Mouse (Mus musculus): ENCODE measurements around the gene Spg21. TPM values are rescaled to one million over a fixed set of nuclear protein-coding genes. Genes with fewer than 3 reads are reported as not detected.
A peak's percentile ranks its signal among the peaks of the same experiment; 100 is the strongest.

Spg21 gene
- 10 to 100 TPM; 27.2 to 34.5 TPM for total RNA-seq (2021)
- long read RNA-seq, transcript Spg21-201 (9 exons, 2,680 nt) = major isoform, 54 of 57 reads
- long read RNA-seq, partial matches to known transcripts = 2 of 57 reads
- long read RNA-seq, other reads (novel, unspliced or antisense) = 1 of 57 reads

DNA sequence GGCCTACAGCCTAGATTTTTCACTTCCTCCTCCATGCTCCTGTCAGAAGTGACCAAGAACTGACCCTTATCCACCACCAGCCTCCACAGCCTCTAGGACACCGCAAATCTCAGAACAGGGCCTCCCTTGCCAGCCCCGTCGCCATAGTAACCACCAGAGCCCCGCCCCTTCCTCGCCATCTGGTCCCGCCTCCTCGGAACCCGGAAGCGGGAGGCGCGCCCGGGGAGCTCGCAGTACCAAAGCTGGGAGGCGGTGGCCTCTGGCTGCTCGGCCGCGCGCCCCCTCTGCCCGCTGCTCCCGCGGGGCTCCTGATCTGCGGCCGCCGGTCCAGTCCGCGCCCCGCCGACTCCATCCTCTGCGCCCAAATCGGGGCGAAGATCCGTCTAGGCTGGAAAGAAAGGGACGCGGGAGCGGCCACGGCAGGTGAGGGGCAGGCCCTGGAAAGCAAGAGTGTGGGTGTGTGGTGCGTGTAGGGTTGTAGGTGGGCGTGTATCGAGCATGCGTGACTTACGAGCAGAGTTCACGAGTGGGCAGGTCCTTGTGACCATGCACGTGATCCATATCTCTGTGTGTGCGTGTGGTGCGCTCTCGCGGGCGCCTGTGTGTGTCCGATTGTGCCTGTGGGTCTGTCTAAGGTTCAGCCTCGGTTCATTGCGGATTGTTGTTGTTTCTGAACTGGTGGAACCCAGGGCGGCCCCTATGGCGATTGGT is at the start of gene Spg21:
Gene Spg21 (plus strand): TSS at position 216 of the 711 bp plus-strand sequence.
- peak; percentile 98 to 99 for DNase-seq (ENCODE audit: low spot score in 2 of 2)

GRCm38 (mm10) chr9:65411326-65411725 is 49.4 kb upstream of the Spg21 start:
- DNase-seq (ENCODE audit: low spot score in 2 of 2) = no peak

- no peak for DNase-seq (ENCODE audit: low spot score in 2 of 2)
Observed at GRCm38 (mm10) chr9:65417738-65418137, 43.0 kb upstream of the Spg21 start.

- no peak for DNase-seq (ENCODE audit: low spot score in 2 of 2)
Observed at GRCm38 (mm10) chr9:65419633-65420032, 41.1 kb upstream of the Spg21 start.

DNA sequence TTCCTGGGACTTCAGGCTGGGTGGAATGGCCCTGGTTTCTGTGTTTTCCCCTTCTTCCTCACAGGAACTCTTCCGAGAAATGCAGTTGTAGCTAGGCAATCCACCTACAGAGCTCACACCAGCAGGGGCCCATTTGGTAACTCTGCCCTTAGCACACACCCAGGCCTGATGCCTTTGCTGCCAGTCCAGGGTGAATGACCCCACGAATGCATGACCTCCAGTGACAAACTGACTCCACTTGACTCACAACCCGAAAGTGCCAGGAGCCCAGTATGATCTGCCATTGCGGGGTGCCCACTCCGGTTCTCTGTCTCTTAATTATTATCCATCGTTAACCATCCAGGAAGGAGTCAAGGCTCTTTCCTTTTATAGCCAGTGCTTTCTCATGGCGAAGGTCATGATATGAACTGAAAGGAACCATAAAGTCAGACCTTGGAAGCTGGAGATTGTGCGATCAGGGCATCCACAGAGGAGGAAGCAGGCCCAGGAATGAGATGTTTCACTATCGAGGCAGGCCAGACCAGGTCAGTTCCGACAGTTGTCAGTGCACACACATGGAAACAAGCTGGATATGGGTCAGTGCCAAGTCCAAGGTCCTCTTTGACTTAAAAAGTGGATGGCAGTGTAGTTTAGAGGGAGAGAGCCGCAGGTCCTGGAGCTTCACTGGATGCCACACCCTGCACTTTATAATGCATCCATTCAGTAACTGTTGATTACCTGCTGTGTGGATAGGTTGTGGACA is 37.8 kb upstream of the Spg21 start, which contains the start of gene Slc51b:
Gene Slc51b (minus strand): TSS at position 196 of the 742 bp plus-strand sequence.
- no peak for DNase-seq (ENCODE audit: low spot score in 2 of 2)

GRCm38 (mm10) chr9:65424393-65424792 is 36.4 kb upstream of the Spg21 start:
- DNase-seq (ENCODE audit: low spot score in 2 of 2) = no peak

DNA sequence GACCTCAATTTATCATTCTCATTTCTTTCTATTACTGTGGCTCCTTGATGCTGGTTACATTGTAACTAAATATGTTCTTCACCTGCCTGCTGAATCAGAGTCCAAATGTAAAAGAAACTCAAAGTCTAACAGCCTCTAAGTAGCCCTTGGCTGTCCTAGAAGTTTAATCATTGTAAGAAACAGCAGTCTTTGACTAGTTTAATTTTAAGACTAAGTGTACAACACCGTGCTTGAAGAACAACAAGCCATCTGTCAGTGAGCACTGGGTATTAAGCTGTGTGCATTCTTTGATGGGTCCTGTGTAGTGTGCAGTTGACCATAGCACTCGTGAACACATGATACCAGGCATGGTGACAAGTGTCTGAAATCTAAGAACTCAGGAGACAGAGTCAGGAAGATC is 33.2 kb upstream of the Spg21 start:
- DNase-seq (ENCODE audit: low spot score in 2 of 2) = no peak

DNA sequence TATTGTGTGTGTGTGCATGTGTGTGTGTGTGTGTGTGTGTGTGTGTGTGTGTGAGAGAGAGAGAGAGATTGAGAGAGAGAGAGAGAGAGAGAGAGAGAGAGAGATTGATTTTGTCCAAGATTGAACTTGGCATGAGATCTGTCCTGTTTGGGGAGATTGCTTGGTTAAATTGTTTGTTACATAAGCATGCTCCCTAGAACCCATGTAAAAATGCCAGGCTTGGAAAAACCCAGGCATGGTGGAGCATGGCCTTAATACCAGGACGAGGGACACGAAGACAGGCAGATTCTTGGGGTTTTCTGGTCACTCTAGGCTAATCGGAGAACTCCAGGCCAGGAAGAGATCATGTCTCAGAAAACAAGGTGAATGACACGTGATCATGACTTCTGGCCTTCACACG is 32.7 kb upstream of the Spg21 start:
- no peak for DNase-seq (ENCODE audit: low spot score in 2 of 2)

DNA sequence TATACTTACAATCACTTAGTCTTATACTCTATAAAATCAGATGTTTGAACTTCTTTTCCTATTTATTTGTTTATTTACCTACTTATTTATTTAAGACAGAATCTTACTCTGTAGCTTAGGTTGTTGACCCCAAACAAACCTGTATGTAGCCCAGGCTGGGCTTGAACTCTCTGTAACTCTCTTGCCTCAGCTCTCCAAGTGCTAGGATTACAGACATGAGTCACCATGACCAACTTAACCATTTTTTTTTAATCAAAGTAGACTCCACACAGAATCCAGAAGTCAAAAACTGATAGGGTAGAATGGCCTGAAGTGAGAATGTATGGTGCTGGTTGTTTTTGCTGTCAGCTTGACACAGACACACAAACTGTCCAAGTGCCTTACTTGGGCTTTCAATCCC is 30.3 kb upstream of the Spg21 start:
- no peak for DNase-seq (ENCODE audit: low spot score in 2 of 2)

- no peak for DNase-seq (ENCODE audit: low spot score in 2 of 2)
Observed at GRCm38 (mm10) chr9:65430921-65431320, 29.8 kb upstream of the Spg21 start.

GRCm38 (mm10) chr9:65432236-65432635 is 28.5 kb upstream of the Spg21 start:
- DNase-seq (ENCODE audit: low spot score in 2 of 2) = peak; percentile 93 to 95

GRCm38 (mm10) chr9:65434140-65434539 is 26.6 kb upstream of the Spg21 start:
- peak; percentile 49 to 57 for DNase-seq (ENCODE audit: low spot score in 2 of 2)

DNA sequence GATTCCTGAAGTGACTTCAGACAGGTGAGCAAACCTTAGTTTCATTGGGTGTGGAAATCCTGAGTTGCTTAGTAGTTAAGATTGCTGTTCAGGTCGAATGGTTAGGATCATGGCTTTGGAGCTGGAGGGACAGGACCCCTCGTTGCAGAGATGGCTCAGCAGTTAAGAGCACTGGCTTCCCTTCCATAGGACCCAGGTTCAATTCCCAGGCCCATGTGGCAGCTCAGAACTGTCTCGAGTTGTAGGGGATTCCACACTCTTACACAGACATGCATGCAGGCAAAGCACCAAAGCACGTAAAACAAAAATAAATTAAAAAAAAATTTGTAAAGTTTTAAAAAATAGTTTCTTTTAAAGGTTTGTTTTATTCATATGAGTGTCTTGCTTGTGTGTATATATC is 25.5 kb upstream of the Spg21 start:
- DNase-seq (ENCODE audit: low spot score in 2 of 2) = no peak

GRCm38 (mm10) chr9:65435671-65436301 is 25.0 kb upstream of the Spg21 start, which contains the start of gene Mtfmt:
Gene Mtfmt, plus strand, starts transcription at chr9:65435782.
- peak; percentile 91 to 94 for DNase-seq (ENCODE audit: low spot score in 2 of 2)

GRCm38 (mm10) chr9:65444692-65445091 is 16.1 kb upstream of the Spg21 start:
- no peak for DNase-seq (ENCODE audit: low spot score in 2 of 2)

DNA sequence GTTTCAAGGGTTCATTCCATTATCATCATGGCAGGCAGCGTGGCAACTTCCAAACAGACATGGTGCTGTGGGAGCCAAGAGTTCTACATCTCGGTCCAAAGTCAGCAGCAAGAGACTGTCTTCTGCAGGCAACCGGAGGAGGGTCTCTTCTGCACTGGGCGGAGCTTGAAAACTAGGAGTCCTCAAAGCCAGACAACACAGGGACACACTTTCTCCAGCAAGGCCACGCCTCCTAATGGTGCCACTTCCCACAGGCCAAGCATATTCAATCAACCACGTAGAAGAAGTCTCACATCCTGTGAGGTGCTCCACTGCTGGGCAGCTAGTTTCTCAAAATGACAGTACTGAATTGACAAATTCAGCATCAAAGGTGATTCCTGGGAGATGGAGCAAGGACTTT is 12.8 kb upstream of the Spg21 start:
- no peak for DNase-seq (ENCODE audit: low spot score in 2 of 2)

GRCm38 (mm10) chr9:65458975-65459374 is 1.8 kb upstream of the Spg21 start:
- DNase-seq (ENCODE audit: low spot score in 2 of 2) = no peak

GRCm38 (mm10) chr9:65460198-65460597 is 549 bp upstream of the Spg21 start:
- DNase-seq (ENCODE audit: low spot score in 2 of 2) = peak in 1 of 2 experiments; percentile 14

- no peak for DNase-seq (ENCODE audit: low spot score in 2 of 2)
Observed at GRCm38 (mm10) chr9:65462544-65462943, 1.8 kb downstream of the Spg21 start.

DNA sequence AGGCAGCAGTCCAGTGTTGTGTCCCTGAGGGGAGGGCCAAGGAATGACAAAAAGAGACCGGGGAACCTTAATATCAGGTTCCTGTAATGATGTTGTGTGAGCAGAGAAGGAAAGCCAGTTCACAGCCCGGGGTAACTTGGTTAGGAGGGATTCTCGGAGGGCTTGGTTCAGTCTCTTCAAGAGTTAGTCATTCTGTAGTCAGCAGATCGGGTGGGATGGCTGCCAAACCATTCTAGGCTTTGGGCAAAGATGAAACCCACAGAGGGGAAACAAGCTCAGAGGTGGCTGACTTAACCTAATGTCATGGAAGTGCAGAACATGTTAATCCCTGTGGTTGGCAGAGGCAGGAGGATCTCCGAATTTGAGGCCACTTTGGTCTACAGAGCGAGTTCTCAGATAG is 3.4 kb downstream of the Spg21 start:
- peak; percentile 12 to 16 for DNase-seq (ENCODE audit: low spot score in 2 of 2)

DNA sequence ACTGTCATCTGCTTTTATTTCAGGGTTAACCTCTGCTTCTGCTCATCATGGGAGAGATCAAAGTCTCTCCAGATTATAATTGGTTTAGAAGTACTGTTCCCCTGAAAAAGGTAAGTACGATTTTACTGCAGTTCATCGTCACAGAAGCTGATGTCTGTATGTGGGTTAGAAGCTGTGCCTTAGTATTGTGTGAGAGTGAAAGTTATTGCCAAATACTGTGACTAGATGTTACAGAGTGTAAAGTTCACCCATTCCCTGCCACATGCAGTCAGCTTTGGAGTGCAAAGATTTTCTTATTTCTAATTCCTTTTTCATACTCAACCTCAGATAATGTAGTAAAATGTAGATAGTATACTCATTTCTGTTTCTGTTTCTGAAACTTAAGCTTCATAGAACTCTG is 4.5 kb downstream of the Spg21 start:
- DNase-seq (ENCODE audit: low spot score in 2 of 2) = no peak

DNA sequence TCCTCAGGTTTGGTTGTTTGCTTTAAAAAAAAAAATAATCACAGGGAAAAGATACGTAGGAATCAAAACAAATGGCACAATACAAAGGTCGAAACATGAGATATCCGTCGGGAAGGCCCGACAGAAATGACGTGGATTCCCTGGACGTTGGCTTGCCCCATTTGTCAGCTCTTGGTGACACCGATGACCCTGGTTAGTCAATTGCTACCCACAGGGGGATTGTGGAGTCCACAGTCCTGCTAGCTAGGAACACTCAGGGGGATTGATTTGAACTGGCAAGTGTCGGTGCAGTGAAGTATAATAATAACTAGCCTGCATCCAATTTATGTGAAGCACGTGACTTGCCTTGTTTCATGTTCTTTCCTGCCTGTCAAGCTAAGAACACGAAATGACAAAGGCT is 6.9 kb downstream of the Spg21 start:
- DNase-seq (ENCODE audit: low spot score in 2 of 2) = no peak
